Mouse (Mus musculus) hindbrain, embryonic 12.5 days (tissue): Measurements from ENCODE around the gene Cacna1e. TPM values are rescaled to one million over a fixed set of nuclear protein-coding genes. Genes with fewer than 3 reads are reported as not detected.

Experiments used
- ATAC-seq: fragments of 200-750 bp; cut with Nextera tagmentation; 2 replicates; pipeline ENCODE4 v1.8.0; 2017; ENCODE audit warnings: moderate TSS enrichment; ENCODE audit not compliant: low FRiP score
- H3K27ac ChIP-seq: fragments of 300-500 bp; sonication (generic); 2 replicates; pipeline ENCODE4 v1.5.1; 2016; ENCODE audit warnings: mild to moderate bottlenecking
- H3K27me3 ChIP-seq: fragments of 300-500 bp; sonication (generic); 2 replicates; pipeline ENCODE4 v1.6.1; 2016; ENCODE audit warnings: mild to moderate bottlenecking
- H3K36me3 ChIP-seq: fragments of 300-500 bp; sonication (generic); 2 replicates; pipeline ENCODE4 v1.6.1; 2016; ENCODE audit warnings: mild to moderate bottlenecking
- H3K4me1 ChIP-seq: fragments of 300-500 bp; sonication (generic); 2 replicates; pipeline ENCODE4 v1.6.1; 2016
- H3K4me2 ChIP-seq: fragments of 300-500 bp; sonication (generic); replicated peaks from 2 replicates; pipeline ENCODE4 v1.6.1; 2016; ENCODE audit warnings: mild to moderate bottlenecking
- H3K4me3 ChIP-seq: fragments of 300-500 bp; sonication (generic); 2 replicates; pipeline ENCODE4 v1.5.1; 2016; ENCODE audit warnings: mild to moderate bottlenecking
- H3K9ac ChIP-seq: fragments of 300-500 bp; sonication (generic); 2 replicates; pipeline ENCODE4 v1.6.1; 2016; ENCODE audit warnings: mild to moderate bottlenecking, moderate library complexity
- H3K9me3 ChIP-seq: fragments of 300-500 bp; sonication (generic); replicated peaks from 2 replicates; pipeline ENCODE4 v1.6.1; 2016; ENCODE audit warnings: mild to moderate bottlenecking
- WGBS: fragments of 180-500 bp; shearing (Covaris S2); methylation state at CpG from one replicate; pipeline ENCODE4 v1.1.7; 2016; 5-methylcytosine and 5-hydroxymethylcytosine counted together
- polyA plus RNA-seq: library from polyadenylated mRNA; unstranded; fragments of >200 nt; fragmentation: Nextera tagmentation; extraction: Ambion mirVana; gene quantifications from 2 replicates; pipeline ENCODE4 v1.2.1, GENCODE M21; 2016

The Cacna1e gene
- polyA plus RNA-seq, 1 experiment from 2014 or later: 4.6 TPM

DNA sequence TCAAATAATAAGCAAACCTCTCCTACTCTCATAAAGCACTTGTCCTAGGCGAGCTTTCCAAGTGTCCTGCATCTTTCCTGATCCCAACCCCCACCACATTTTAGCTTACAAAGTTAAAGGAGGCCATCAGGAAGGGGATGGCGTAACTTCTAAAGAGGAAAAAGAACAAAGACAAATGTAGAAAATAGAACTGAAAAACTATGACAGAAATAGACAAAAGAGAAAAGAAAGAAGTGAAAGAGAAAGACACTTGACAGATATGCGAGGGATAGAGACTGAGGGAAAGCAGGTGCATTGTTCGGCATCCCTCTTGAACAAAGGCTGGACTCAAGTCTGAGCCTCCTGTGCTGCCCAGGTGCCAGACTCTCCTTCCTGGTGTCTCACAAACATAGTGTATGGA, 246.5 kb downstream of the Cacna1e start:
- H3K4me3 ChIP-seq: no peak overlapping the region
- no peaks in the 10 kb centered on the region for H3K27me3 ChIP-seq
- 78% methylated on average over 4 of the region's 4 CpGs for WGBS
- no peaks in the 10 kb centered on the region for H3K4me1 ChIP-seq
- no peaks in the 10 kb centered on the region for H3K9me3 ChIP-seq
- H3K27ac ChIP-seq: no peak overlapping the region
- H3K4me2 ChIP-seq: no peak overlapping the region
- H3K36me3 ChIP-seq: no peaks in the 10 kb centered on the region
- no peak for ATAC-seq
- H3K9ac ChIP-seq: no peak overlapping the region

DNA sequence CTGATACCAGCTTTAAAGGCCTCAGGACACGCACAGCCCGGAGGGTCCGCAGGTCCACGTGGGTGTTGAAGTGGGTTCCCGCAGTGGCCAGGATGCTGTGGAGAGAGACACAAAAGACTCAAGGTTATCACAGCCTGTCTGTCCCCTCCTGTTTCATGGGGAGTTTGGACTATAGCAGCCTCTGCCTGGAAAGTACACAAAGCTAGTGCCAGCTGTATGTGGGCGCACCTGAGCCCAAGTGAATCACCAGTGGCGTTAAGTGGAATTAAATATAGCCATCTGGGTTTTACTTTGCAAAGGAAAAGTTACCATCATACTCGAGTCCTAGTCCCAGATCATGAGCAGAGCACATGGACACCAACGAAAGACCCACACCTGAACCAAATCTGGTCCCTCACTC, 248.5 kb downstream of the Cacna1e start:
- Histone ChIP-seq H3K27me3 (no peaks in the 10 kb centered on the region), H3K9ac (no peak overlapping the region), H3K27ac (no peak overlapping the region), H3K4me2 (no peak overlapping the region), H3K36me3 (no peaks in the 10 kb centered on the region), H3K9me3 (no peaks in the 10 kb centered on the region), H3K4me3 (no peak overlapping the region), H3K4me1 (no peaks in the 10 kb centered on the region)
- no peak for ATAC-seq
- 91% methylated on average over 9 of the region's 9 CpGs for WGBS

DNA sequence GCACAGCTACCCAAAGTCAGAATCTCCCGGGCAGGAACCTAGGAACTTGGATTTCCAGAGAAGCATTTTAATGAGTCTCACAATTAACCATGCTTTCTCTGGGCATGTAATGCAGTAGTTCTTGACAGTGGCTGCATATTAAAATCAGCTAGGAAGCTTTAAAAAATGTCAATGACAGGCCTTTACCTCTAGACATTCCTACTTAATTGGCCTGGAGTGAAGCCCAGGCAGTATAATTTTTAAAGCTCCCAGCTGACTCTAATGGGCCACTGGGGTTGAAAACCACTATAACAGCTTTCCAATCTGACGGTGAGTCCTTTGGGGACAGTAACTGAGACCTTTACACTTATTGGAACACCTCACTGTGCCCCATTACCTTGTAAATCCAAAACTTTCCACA, 251.4 kb downstream of the Cacna1e start:
- WGBS: 68% methylated on average over 2 of the region's 2 CpGs
- Histone ChIP-seq H3K4me1 (no peaks in the 10 kb centered on the region), H3K36me3 (no peaks in the 10 kb centered on the region), H3K27me3 (no peaks in the 10 kb centered on the region), H3K9ac (no peak overlapping the region), H3K4me2 (no peak overlapping the region), H3K27ac (no peak overlapping the region), H3K4me3 (no peak overlapping the region), H3K9me3 (no peaks in the 10 kb centered on the region)
- no peak for ATAC-seq

DNA sequence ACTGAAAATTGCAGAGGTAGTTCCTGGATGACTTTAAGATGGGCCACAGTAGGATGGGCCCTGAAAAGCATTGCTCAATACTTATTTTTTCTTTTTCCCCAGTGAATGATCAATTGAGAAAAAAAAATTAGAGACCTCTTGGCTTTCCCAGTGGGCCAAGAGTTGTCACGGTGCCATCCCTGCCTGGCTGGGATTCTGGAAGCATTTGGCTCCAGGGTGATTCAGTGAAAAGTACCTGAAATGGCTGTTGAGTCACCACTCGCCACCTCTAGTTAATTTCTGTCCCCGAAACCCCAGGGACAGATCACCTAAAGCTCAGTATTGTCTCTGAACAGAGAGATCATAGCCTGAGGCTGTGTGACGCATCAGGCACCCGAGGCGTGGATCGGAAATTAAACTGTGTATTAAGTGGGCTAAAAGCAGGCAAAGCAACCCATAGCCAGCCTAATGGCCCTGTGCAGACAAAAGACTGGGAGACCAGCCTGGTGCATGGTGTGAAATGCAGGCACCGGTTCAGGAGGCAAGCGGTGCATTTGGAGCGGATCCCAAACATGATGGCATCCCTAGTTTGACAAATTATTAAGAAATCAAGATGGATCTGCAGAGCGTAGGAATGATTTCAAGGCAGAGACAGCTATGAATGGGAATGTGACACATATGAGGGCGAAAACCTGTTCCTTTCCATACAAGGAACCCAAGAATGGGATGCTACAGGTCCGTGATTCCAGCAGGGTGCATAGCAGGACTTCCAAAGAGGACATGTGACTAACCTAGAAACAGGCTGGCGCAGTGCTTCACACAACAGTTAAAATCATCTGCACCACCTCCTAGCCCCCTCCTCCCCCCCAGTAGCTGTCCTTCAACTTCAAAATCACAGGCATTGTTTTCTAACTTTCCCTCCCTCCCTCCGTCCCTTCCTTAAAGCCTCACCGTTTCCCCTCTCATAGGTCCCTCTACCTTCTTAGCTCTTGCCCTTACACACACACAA, 261.3 kb downstream of the Cacna1e start:
- no peak overlapping the region for H3K9ac ChIP-seq
- no peaks in the 10 kb centered on the region for H3K36me3 ChIP-seq
- H3K4me1 ChIP-seq: no peaks in the 10 kb centered on the region
- H3K4me2 ChIP-seq: no peak overlapping the region
- no peaks in the 10 kb centered on the region for H3K9me3 ChIP-seq
- no peak for ATAC-seq
- H3K4me3 ChIP-seq: no peak overlapping the region
- H3K27ac ChIP-seq: no peak overlapping the region
- 82% methylated on average over 16 of the region's 16 CpGs for WGBS
- H3K27me3 ChIP-seq: no peaks in the 10 kb centered on the region

DNA sequence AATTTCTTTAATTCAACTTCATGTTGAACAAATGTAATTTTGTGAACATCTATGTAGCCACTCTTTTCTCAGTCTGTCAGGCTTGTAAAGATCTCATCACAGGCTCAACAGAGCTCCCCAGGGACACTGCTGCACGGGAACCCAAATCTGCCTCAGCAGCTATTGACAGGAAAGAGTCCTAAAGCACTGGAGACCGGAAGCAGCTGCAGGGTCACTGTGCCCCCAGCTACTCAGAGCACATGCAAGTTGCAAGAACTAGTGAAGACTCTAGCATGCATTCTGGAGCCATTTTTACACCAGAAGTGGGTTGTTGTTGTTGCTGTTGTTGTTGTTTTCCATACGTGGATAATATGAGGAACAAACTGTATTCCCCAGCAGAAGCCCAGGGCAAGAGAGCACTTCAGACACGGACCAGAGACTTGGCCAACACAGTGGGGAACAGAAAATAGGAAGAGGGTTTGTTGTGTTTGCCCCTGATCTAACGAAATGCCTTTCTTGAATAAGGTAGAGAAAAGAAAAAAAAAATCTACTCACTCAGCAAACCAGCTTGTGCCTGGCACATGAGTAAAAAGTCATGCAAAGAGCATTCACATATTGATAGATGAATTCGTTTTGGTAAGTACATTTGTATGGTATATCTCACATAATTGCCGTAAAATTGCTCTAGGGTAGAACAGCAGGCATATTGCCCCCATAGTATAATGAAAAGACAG, 266.4 kb downstream of the Cacna1e start:
- 58% methylated on average over 7 of the region's 7 CpGs for WGBS
- H3K4me2 ChIP-seq: no peak overlapping the region
- H3K27ac ChIP-seq: no peak overlapping the region
- H3K4me3 ChIP-seq: no peak overlapping the region
- no peaks in the 10 kb centered on the region for H3K27me3 ChIP-seq
- H3K9me3 ChIP-seq: no peaks in the 10 kb centered on the region
- no peak overlapping the region for H3K9ac ChIP-seq
- no peaks in the 10 kb centered on the region for H3K36me3 ChIP-seq
- no peaks in the 10 kb centered on the region for H3K4me1 ChIP-seq
- no peak for ATAC-seq

DNA sequence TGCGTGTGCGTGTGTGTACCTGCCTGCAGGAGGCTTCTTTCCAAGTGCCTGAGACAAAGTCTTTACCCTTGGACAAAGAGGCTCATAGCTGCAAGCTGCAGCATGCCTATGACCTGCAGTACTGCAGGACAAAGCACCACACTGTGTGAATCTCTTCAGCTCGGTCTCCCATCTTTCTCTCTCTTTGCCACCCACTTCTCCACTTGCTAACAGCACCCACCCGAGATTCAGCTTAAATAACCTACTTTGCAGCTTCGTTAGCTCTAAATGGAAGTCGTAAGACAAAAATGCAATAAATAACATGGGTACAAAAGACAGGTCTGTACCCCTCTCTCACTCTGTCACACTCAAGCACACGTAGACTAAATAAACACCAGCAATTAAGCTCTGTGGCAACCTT, 268.5 kb downstream of the Cacna1e start:
- H3K9ac ChIP-seq: no peak overlapping the region

DNA sequence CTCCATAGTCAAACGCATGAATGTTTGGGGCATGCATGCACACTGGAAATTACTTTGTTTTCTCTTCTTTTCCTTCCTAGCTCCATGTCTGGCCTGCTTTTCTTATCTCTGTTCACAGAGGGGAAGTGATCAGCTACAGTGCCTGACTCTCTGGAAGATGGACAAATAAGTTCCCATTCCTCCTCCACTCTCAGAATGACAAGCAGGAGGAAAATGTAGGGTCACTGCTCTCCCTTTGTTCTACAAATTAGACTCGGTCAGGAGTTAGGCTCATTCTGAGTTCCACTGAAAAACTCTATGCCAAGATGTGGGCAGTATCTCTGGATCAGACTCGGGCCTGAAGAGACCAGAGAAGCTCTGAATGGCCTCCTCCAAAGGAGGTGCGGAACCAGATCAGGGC, 275.8 kb downstream of the Cacna1e start:
- Histone ChIP-seq H3K4me2 (no peak overlapping the region), H3K4me3 (no peak overlapping the region), H3K4me1 (peaks cover 8% of the 10 kb centered on the region; the same call in 1 of the 2 replicates), H3K9ac (no peak overlapping the region), H3K36me3 (no peaks in the 10 kb centered on the region), H3K27ac (no peak overlapping the region), H3K27me3 (no peaks in the 10 kb centered on the region), H3K9me3 (no peaks in the 10 kb centered on the region)
- 50% methylated on average over 4 of the region's 4 CpGs for WGBS
- ATAC-seq: no peak

More for the DNA sequence above, 268.5 kb downstream of the Cacna1e start:
- no peak overlapping the region for H3K27ac ChIP-seq
- no peaks in the 10 kb centered on the region for H3K36me3 ChIP-seq
- H3K27me3 ChIP-seq: no peaks in the 10 kb centered on the region
- ATAC-seq: no peak
- H3K4me3 ChIP-seq: no peak overlapping the region
- 72% methylated on average over 5 of the region's 7 CpGs for WGBS
- H3K4me2 ChIP-seq: no peak overlapping the region
- H3K9me3 ChIP-seq: no peaks in the 10 kb centered on the region
- no peaks in the 10 kb centered on the region for H3K4me1 ChIP-seq

DNA sequence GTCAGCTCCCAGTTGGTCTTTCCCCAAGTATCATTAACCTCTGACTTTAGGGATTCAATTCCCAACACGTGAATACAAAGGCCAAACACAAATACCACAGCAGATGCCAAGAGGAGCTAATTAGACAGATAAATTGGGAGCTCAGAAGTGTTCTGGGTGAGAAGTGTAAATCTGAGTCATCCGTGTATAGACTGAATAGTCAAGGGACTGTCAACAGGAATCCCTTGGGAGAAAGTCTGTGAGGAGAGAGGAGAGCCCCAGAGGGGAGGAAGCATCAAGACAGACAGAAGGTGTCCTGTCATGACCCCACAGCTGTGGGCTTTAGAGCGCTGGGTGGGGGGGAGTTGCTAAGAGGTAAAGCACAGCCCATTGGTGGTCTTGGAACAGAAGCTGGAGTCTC, 276.9 kb downstream of the Cacna1e start:
- Histone ChIP-seq H3K4me1 (peaks cover 8% of the 10 kb centered on the region; the same call in 1 of the 2 replicates), H3K9ac (no peak overlapping the region), H3K4me2 (no peak overlapping the region), H3K9me3 (no peaks in the 10 kb centered on the region), H3K27me3 (no peaks in the 10 kb centered on the region), H3K36me3 (no peaks in the 10 kb centered on the region), H3K4me3 (no peak overlapping the region), H3K27ac (no peak overlapping the region)
- 55% methylated on average over 3 of the region's 3 CpGs for WGBS
- no peak for ATAC-seq

DNA sequence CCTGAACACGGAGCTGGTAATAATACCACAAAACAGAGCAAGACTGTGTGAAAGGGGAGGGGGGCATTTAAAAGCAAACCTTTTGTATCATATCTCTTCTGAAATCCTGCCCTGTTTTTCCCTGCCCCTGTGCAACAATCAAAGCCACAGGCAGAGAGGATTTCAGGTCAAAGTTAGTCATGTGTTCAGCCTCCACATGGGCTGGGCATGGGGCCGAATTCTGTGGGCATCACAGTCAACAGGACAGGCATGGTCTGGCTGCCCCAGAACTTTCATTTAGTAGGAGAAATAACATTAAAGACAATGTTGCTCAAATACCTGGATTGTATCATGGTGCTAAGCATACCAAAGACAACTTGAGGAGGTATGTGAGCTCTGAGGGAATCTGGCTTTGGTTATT, 278.7 kb downstream of the Cacna1e start:
- H3K4me2 ChIP-seq: no peak overlapping the region
- no peak overlapping the region for H3K4me3 ChIP-seq

DNA sequence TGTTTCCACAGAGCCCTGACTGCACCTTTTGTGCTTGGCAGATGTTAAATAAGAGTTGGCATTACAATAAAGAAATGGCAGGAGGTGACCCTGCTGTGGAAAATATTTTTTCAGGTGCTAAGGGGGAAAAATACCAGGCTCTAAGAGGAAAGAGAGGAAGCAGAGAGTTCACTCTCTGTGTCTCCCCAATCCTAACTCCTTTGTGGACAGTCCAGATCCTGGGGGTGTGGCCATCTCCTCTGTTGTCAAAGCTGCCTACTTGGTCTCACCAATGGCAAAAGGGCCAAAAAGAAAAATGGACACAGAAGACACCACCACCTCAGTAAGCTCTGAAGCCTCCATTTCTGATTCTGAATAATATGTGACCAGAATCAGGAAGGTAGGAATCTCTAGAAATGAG, 280.5 kb downstream of the Cacna1e start:
- no peaks in the 10 kb centered on the region for H3K9me3 ChIP-seq
- ATAC-seq: no peak
- H3K27ac ChIP-seq: no peak overlapping the region
- peaks cover 6% of the 10 kb centered on the region; the same call in 1 of the 2 replicates for H3K4me1 ChIP-seq
- no peak overlapping the region for H3K9ac ChIP-seq
- no peaks in the 10 kb centered on the region for H3K27me3 ChIP-seq
- H3K4me3 ChIP-seq: no peak overlapping the region
- H3K4me2 ChIP-seq: no peak overlapping the region
- H3K36me3 ChIP-seq: no peaks in the 10 kb centered on the region

More for the DNA sequence above, 278.7 kb downstream of the Cacna1e start:
- no peaks in the 10 kb centered on the region for H3K9me3 ChIP-seq
- H3K36me3 ChIP-seq: no peaks in the 10 kb centered on the region
- ATAC-seq: no peak
- H3K9ac ChIP-seq: no peak overlapping the region
- H3K27ac ChIP-seq: no peak overlapping the region
- no peaks in the 10 kb centered on the region for H3K27me3 ChIP-seq
- peaks cover 8% of the 10 kb centered on the region; the same call in 1 of the 2 replicates for H3K4me1 ChIP-seq
- WGBS: 90% methylated on average over 2 of the region's 2 CpGs

DNA sequence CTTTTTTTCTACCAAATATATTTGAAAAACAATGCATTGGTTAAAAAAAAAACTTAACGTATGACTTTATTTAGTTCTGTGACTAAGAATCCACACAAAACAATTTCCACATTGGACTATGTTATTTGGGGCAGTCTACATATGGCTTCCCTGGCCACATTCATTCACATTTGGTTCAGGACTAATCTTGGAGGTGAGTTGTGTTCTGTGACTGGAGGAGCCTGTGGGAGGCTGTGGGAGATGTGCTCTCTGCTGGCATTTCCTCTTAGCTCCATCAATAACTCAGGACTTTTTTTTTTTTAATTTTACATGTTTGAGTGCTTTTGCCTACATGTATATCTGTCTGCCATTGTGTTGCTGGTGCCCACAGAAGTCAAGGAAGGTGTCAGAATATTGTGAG, 281.8 kb downstream of the Cacna1e start:
- WGBS: 89% methylated on average over 1 of the region's 1 CpGs
- no peak overlapping the region for H3K4me3 ChIP-seq
- H3K4me1 ChIP-seq: 0 out of 2 replicates have a peak, but pooled peaks cover 2% of the 10 kb centered on the region
- no peaks in the 10 kb centered on the region for H3K9me3 ChIP-seq
- ATAC-seq: no peak
- H3K27me3 ChIP-seq: no peaks in the 10 kb centered on the region
- H3K27ac ChIP-seq: no peak overlapping the region
- no peak overlapping the region for H3K4me2 ChIP-seq
- no peaks in the 10 kb centered on the region for H3K36me3 ChIP-seq
- H3K9ac ChIP-seq: no peak overlapping the region

DNA sequence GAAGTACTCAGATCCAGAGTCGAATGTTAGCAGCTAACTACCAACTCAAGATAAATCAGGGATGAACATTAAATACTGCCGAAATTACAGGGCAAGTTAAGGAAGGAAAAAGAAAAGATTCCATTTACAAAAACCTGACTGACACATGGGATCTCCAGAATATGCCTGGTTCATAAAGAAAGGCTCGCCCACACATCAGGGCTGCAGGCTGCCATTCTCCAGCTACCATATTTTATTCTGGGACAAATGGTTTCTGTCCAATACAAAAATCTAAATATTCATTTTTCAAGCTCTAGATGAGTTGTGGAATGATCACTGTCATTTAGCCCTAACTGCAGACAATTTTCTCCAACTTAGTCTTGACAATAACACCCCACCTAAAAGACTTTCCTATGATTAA, 301.8 kb downstream of the Cacna1e start:
- Histone ChIP-seq H3K9me3 (no peaks in the 10 kb centered on the region), H3K27ac (no peak overlapping the region), H3K36me3 (no peaks in the 10 kb centered on the region), H3K4me1 (no peaks in the 10 kb centered on the region), H3K27me3 (no peaks in the 10 kb centered on the region), H3K9ac (no peak overlapping the region), H3K4me3 (no peak overlapping the region), H3K4me2 (no peak overlapping the region)
- ATAC-seq: no peak
- 91% methylated on average over 3 of the region's 3 CpGs for WGBS
